Mouse (Mus musculus) stomach, postnatal 0 days (tissue): ENCODE data around the gene Ropn1l. TPM values are rescaled to one million over a fixed set of nuclear protein-coding genes. Genes with fewer than 3 reads are reported as not detected.

ENCODE experiments used
- ATAC-seq: fragments of 200-750 bp; cut with Nextera tagmentation; 2 replicates; pipeline ENCODE4 v1.8.0; 2017; ENCODE audit not compliant: low FRiP score, low TSS enrichment
- DNase-seq: peaks from one replicate; pipeline ENCODE4 v3.0.0-alpha.2; 2016; ENCODE audit warnings: low spot score
- H3K27ac ChIP-seq: fragments of 300-500 bp; sonication (generic); replicated peaks from 2 replicates; pipeline ENCODE4 v1.5.1; 2014; ENCODE audit warnings: mild to moderate bottlenecking, control low read depth
- H3K27me3 ChIP-seq: fragments of 300-500 bp; sonication (generic); 2 replicates; pipeline ENCODE4 v1.6.1; 2014; ENCODE audit warnings: low read length; ENCODE audit not compliant: control insufficient read depth, insufficient read depth
- H3K36me3 ChIP-seq: fragments of 300-500 bp; sonication (generic); 2 replicates; pipeline ENCODE4 v1.6.1; 2014; ENCODE audit warnings: low read length, mixed read lengths; ENCODE audit not compliant: control insufficient read depth, insufficient read depth
- H3K4me1 ChIP-seq: fragments of 300-500 bp; sonication (generic); replicated peaks from 2 replicates; pipeline ENCODE4 v1.6.1; 2014; ENCODE audit warnings: antibody characterized with exemption; ENCODE audit not compliant: control insufficient read depth, insufficient read depth
- H3K4me2 ChIP-seq: fragments of 300-500 bp; sonication (generic); replicated peaks from 2 replicates; pipeline ENCODE4 v1.6.1; 2014; ENCODE audit warnings: low read depth, mild to moderate bottlenecking, control low read depth, moderate library complexity
- H3K4me3 ChIP-seq: fragments of 300-500 bp; sonication (generic); 2 replicates; pipeline ENCODE4 v1.5.1; 2014; ENCODE audit warnings: low read depth, low read length, control low read depth
- H3K9ac ChIP-seq: fragments of 300-500 bp; sonication (generic); 2 replicates; pipeline ENCODE4 v1.6.1; 2014; ENCODE audit warnings: mild to moderate bottlenecking, low read length, control low read depth, mixed read lengths
- H3K9me3 ChIP-seq: fragments of 300-500 bp; sonication (generic); 2 replicates; pipeline ENCODE4 v1.6.1; 2016; ENCODE audit warnings: low read length; ENCODE audit not compliant: control insufficient read depth
- CTCF ChIP-seq: IDR thresholded peaks from 2 replicates; pipeline ENCODE4 v1.5.1; 2016; ENCODE audit warnings: antibody characterized with exemption, low read depth, mild to moderate bottlenecking, moderate library complexity
- EP300 ChIP-seq: optimal IDR thresholded peaks from 2 replicates; pipeline ENCODE3; 2016; ENCODE audit warnings: antibody characterized with exemption
- WGBS: fragments of 180-500 bp; shearing (Covaris S2); extraction: QIAGEN DNeasy Blood & Tissue Kit; methylation state at CpG from one replicate; pipeline ENCODE4 v1.1.7; 2014; 5-methylcytosine and 5-hydroxymethylcytosine counted together
- polyA plus RNA-seq: library from polyadenylated mRNA; unstranded; fragments of >200 nt; fragmentation: Nextera tagmentation; extraction: Ambion mirVana; gene quantifications from 2 replicates; pipeline ENCODE4 v1.2.1, GENCODE M21; 2015

The Ropn1l gene
- polyA plus RNA-seq, 1 experiment from 2014 or later = 1.8 TPM

GRCm38 (mm10) chr15:31400974-31401373, 52.6 kb downstream of the Ropn1l start:
- TF ChIP-seq CTCF (no peak), EP300 (no peak)
- no peaks in the 10 kb centered on the region for H3K36me3 ChIP-seq
- H3K4me1 ChIP-seq = no peaks in the 10 kb centered on the region
- no peak for DNase-seq
- H3K4me3 ChIP-seq = no peak overlapping the region
- no peak overlapping the region for H3K4me2 ChIP-seq
- no peaks in the 10 kb centered on the region for H3K9me3 ChIP-seq
- H3K9ac ChIP-seq = no peak overlapping the region
- no peak overlapping the region for H3K27ac ChIP-seq
- 27% methylated on average over 3 of the region's 3 CpGs for WGBS
- ATAC-seq = no peak
- H3K27me3 ChIP-seq = no peaks in the 10 kb centered on the region

- H3K27ac ChIP-seq = no peak overlapping the region
- no peaks in the 10 kb centered on the region for H3K4me1 ChIP-seq
- no peak overlapping the region for H3K4me2 ChIP-seq
- DNase-seq (no peak), ATAC-seq (no peak)
- no peaks in the 10 kb centered on the region for H3K36me3 ChIP-seq
- H3K4me3 ChIP-seq = no peak overlapping the region
- TF ChIP-seq EP300 (no peak), CTCF (no peak)
- no peaks in the 10 kb centered on the region for H3K9me3 ChIP-seq
- 93% methylated on average over 13 of the region's 13 CpGs for WGBS
- H3K27me3 ChIP-seq = no peaks in the 10 kb centered on the region
- H3K9ac ChIP-seq = no peak overlapping the region
These were observed 54.8 kb downstream of the Ropn1l start for GRCm38 (mm10) chr15:31398769-31399168.

- ATAC-seq = no peak
These were observed 56.2 kb downstream of the Ropn1l start for GRCm38 (mm10) chr15:31397379-31397778.

GRCm38 (mm10) chr15:31396755-31397154, 56.8 kb downstream of the Ropn1l start:
- H3K27me3 ChIP-seq = no peaks in the 10 kb centered on the region
- WGBS = 61% methylated on average over 5 of the region's 5 CpGs
- TF ChIP-seq CTCF (no peak), EP300 (no peak)

More at GRCm38 (mm10) chr15:31397379-31397778, 56.2 kb downstream of the Ropn1l start:
- Histone ChIP-seq H3K4me3 (no peak overlapping the region), H3K4me2 (no peak overlapping the region), H3K27me3 (no peaks in the 10 kb centered on the region), H3K27ac (no peak overlapping the region), H3K9me3 (no peaks in the 10 kb centered on the region), H3K9ac (no peak overlapping the region), H3K36me3 (no peaks in the 10 kb centered on the region), H3K4me1 (no peaks in the 10 kb centered on the region)
- no peak for TF ChIP-seq EP300
- TF ChIP-seq CTCF = peak; percentile 18; the same call in 1 of the 2 replicates
- no peak for DNase-seq
- WGBS = 80% methylated on average over 3 of the region's 3 CpGs

GRCm38 (mm10) chr15:31395986-31396385, 57.6 kb downstream of the Ropn1l start:
- Histone ChIP-seq H3K36me3 (no peaks in the 10 kb centered on the region), H3K4me2 (no peak overlapping the region), H3K9me3 (no peaks in the 10 kb centered on the region), H3K27ac (no peak overlapping the region), H3K9ac (no peak overlapping the region), H3K4me3 (no peak overlapping the region), H3K4me1 (no peaks in the 10 kb centered on the region), H3K27me3 (no peaks in the 10 kb centered on the region)
- DNase-seq (no peak), ATAC-seq (no peak)
- 89% methylated on average over 4 of the region's 4 CpGs for WGBS
- no peak for TF ChIP-seq EP300
- TF ChIP-seq CTCF = no peak

More at GRCm38 (mm10) chr15:31396755-31397154, 56.8 kb downstream of the Ropn1l start:
- Histone ChIP-seq H3K4me1 (no peaks in the 10 kb centered on the region), H3K4me3 (no peak overlapping the region), H3K27ac (no peak overlapping the region), H3K4me2 (no peak overlapping the region), H3K9me3 (no peaks in the 10 kb centered on the region), H3K9ac (no peak overlapping the region), H3K36me3 (no peaks in the 10 kb centered on the region)
- DNase-seq (no peak), ATAC-seq (no peak)

- Histone ChIP-seq H3K27me3 (no peaks in the 10 kb centered on the region), H3K4me2 (no peak overlapping the region), H3K36me3 (no peaks in the 10 kb centered on the region), H3K9ac (no peak overlapping the region), H3K4me1 (no peaks in the 10 kb centered on the region), H3K4me3 (no peak overlapping the region), H3K9me3 (no peaks in the 10 kb centered on the region), H3K27ac (no peak overlapping the region)
- ATAC-seq (no peak), DNase-seq (no peak)
- TF ChIP-seq EP300 = no peak
- no peak for TF ChIP-seq CTCF
- WGBS = 88% methylated on average over 6 of the region's 6 CpGs
These were observed 60.1 kb downstream of the Ropn1l start for GRCm38 (mm10) chr15:31393402-31393801.
